Mouse (Mus musculus) ES-Bruce4 (cell line): ENCODE data around the gene Lmtk2.

Source experiments
- CTCF ChIP-seq: IDR thresholded peaks from one replicate; pipeline ENCODE4 v1.8.1; 2011; ENCODE audit warnings: low read depth, low read length
- POLR2A ChIP-seq: IDR thresholded peaks from one replicate; pipeline ENCODE4 v1.8.1; 2011; ENCODE audit warnings: low read length; ENCODE audit not compliant: insufficient read depth

GRCm38 (mm10) chr5:144230216-144230615 is 130.0 kb downstream of the Lmtk2 start:
- TF ChIP-seq CTCF (no peak), POLR2A (no peak)
